8 mouse cellular contexts compared by ENCODE assay signal in the genomic region with DNA sequence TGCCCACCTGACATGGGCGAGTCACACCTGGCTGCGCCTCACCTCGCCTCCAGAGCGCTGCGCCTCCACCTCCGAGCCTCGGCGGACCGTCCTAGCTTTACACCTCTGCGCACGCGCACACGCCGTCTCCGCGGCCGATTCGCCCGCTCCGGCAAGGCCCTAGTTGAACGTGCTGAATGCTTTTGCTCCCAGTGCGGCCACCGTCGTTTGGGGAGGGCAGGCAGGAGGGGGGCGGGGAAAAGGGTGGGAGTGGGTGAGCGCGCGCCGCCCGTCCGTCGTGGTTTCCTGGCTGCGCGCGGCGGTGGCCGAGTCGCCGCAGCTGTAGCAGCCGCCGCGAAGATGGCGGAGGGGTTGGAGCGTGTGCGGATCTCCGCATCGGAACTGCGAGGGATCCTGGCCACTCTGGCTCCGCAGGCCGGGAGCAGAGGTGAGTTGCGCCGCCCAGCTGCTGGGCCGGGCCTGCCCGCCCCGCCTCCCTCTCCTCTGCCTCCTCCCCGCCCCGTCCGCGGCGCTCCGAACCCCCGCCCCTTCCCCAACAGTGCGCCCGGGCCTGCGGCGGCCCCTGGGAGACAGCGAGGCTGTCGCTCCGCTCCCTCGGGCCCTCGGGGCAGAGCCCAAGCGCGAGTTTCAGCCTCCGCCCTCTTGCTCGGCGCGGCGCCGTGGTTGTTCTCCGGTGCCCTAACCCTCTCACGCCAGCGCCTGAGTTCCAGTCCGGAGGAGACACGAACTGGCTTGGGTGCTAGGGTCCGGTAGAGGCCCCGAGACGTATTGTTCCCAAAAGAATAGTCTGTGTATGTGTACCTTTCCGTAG. TPM values are rescaled to one million over a fixed set of nuclear protein-coding genes. Genes with fewer than 3 reads are reported as not detected.
DNase-seq lines count a peak whose midpoint lies in the region; ATAC-seq lines count a peak whose summit lies in the region.

A gene (plus strand): TSS at position 247 of the 811 bp plus-strand sequence.
A gene (minus strand): TSS at position 372 of the 811 bp plus-strand sequence.

- no peaks in the 10 kb centered on the region for H3K9me3 ChIP-seq in heart, embryonic 14.5 days (ENCODE audit: control insufficient read depth, low read length)
- no peaks in the 10 kb centered on the region for H3K9me3 ChIP-seq in liver, embryonic 13.5 days (replicated peaks)
- H3K9me3 ChIP-seq in stomach, embryonic 16.5 days (replicated peaks; ENCODE audit: control insufficient read depth, low read length): no peaks in the 10 kb centered on the region

- peak within 1 kb of the TSS; percentile 95 for H3K9ac ChIP-seq in heart, embryonic 14.5 days (ENCODE audit: low read length)
- peak within 1 kb of the TSS; percentile 95 for H3K9ac ChIP-seq in liver, embryonic 13.5 days
- H3K9ac ChIP-seq in stomach, embryonic 16.5 days (ENCODE audit: low read length): peak within 1 kb of the TSS; percentile 97

- peak within 1 kb of the TSS; percentile 73 for H3K4me2 ChIP-seq in heart, embryonic 14.5 days (ENCODE audit: low read length)
- H3K4me2 ChIP-seq in liver, embryonic 13.5 days: peak within 1 kb of the TSS; percentile 72
- peak within 1 kb of the TSS; percentile 76 for H3K4me2 ChIP-seq in stomach, embryonic 16.5 days (ENCODE audit: low read depth, low read length)

- H3K27ac ChIP-seq in heart, embryonic 14.5 days (replicated peaks in 1 of 2; ENCODE audit: control insufficient read depth in 1 of 2, insufficient read depth in 1 of 2, low read depth in 2 of 2, low read length in 2 of 2): peak within 1 kb of the TSS; percentile 97 to 98
- H3K27ac ChIP-seq in liver, embryonic 13.5 days: peak within 1 kb of the TSS; percentile 97
- H3K27ac ChIP-seq in stomach, embryonic 16.5 days (ENCODE audit: low read length): peak within 1 kb of the TSS; percentile 99

- no peaks in the 10 kb centered on the region for H3K27me3 ChIP-seq in heart, embryonic 14.5 days (ENCODE audit: control insufficient read depth, insufficient read depth, low read length)
- no peaks in the 10 kb centered on the region for H3K27me3 ChIP-seq in liver, embryonic 13.5 days
- H3K27me3 ChIP-seq in stomach, embryonic 16.5 days (ENCODE audit: control insufficient read depth, insufficient read depth, low read length): no peaks in the 10 kb centered on the region

- peaks cover 14% of the 10 kb centered on the region for H3K36me3 ChIP-seq in heart, embryonic 14.5 days (ENCODE audit: control insufficient read depth, insufficient read depth, low read length)
- peaks cover 13% of the 10 kb centered on the region for H3K36me3 ChIP-seq in liver, embryonic 13.5 days
- H3K36me3 ChIP-seq in stomach, embryonic 16.5 days (ENCODE audit: control insufficient read depth, insufficient read depth, low read length): 0 out of 2 replicates have a peak, but pooled peaks cover 4% of the 10 kb centered on the region

- peaks cover 0 to 20% of the 10 kb centered on the region in 2 experiments; a peak in 2 of 4 replicates for H3K4me1 ChIP-seq in heart, embryonic 14.5 days (ENCODE audit: control insufficient read depth in 2 of 2, insufficient read depth in 2 of 2, low read length in 2 of 2)
- peaks cover 30% of the 10 kb centered on the region for H3K4me1 ChIP-seq in liver, embryonic 13.5 days (replicated peaks)
- peaks cover 12% of the 10 kb centered on the region for H3K4me1 ChIP-seq in stomach, embryonic 16.5 days (ENCODE audit: control insufficient read depth, insufficient read depth, low read length)

- DNase-seq in c-Kit-negative CD71-positive TER-119-positive erythroid progenitor cells, embryonic 14.5 days (ENCODE audit: low read depth, low spot score): peak; percentile 94
- DNase-seq in fibroblast of lung, adult 2 months (ENCODE audit: low read depth): peak; percentile 86
- DNase-seq in kidney, postnatal 14 days: peak; percentile 96
- peak; percentile 89 for DNase-seq in liver, embryonic 13.5 days
- peak; percentile 99 for DNase-seq in neural tube, embryonic 10.5 days (ENCODE audit: extremely low spot score, low spot score)

- peak within 1 kb of the TSS; percentile 88 to 95 for H3K4me3 ChIP-seq in heart, embryonic 14.5 days (ENCODE audit: control insufficient read depth in 1 of 2, insufficient read depth in 1 of 2, low read depth in 1 of 2, low read length in 2 of 2)
- peak within 1 kb of the TSS; percentile 87 for H3K4me3 ChIP-seq in liver, embryonic 13.5 days (replicated peaks)
- peak within 1 kb of the TSS; percentile 93 for H3K4me3 ChIP-seq in stomach, embryonic 16.5 days (replicated peaks; ENCODE audit: low read length)

- ATAC-seq in CD4-positive, CD25-positive, alpha-beta regulatory T cell, adult 4 months: peak; percentile 80
- ATAC-seq in heart, embryonic 14.5 days (ENCODE audit: insufficient number of reproducible peaks, insufficient read depth, low FRiP score, low read depth): peak; percentile 94
- ATAC-seq in liver, embryonic 13.5 days (ENCODE audit: low read depth): peak; percentile 93
- ATAC-seq in stomach, embryonic 16.5 days (ENCODE audit: insufficient read depth, low FRiP score): peak; percentile 96

- WGBS in heart, embryonic 14.5 days: under 1% methylated on average over 64 of the region's 88 CpGs
- WGBS in liver, embryonic 13.5 days (ENCODE audit: insufficient replicate concordance): under 1% methylated on average over 56 of the region's 88 CpGs
- under 1% methylated on average over 83 of the region's 88 CpGs for WGBS in stomach, embryonic 16.5 days

RNA-seq across cellular contexts. Expression of the first gene that starts in this region (rescaled TPM):
- 10 to 100 TPM; 16.5 to 21.8 TPM for polyA plus RNA-seq in CD4-positive, CD25-positive, alpha-beta regulatory T cell, adult 4 months (2017; shearing (Covaris generic))
- polyA plus RNA-seq in heart, embryonic 14.5 days (2014; fragmentation: Nextera tagmentation; extraction: Ambion mirVana): 10.6 and 11.5 TPM in 2 replicates
- polyA plus RNA-seq in liver, embryonic 13.5 days (2015; fragmentation: Nextera tagmentation; extraction: Ambion mirVana): 4.4 and 5.5 TPM in 2 replicates
- polyA plus RNA-seq in stomach, embryonic 16.5 days (2015; fragmentation: Nextera tagmentation; extraction: Ambion mirVana): 15.8 and 15.9 TPM in 2 replicates

RNA-seq across cellular contexts. Expression of the second gene that starts in this region (rescaled TPM):
- polyA plus RNA-seq in CD4-positive, CD25-positive, alpha-beta regulatory T cell, adult 4 months (2017; shearing (Covaris generic)): 1 to 10 TPM; 7.8 to 8.9 TPM
- 19.1 and 26.0 TPM in 2 replicates for polyA plus RNA-seq in heart, embryonic 14.5 days (2014; fragmentation: Nextera tagmentation; extraction: Ambion mirVana)
- polyA plus RNA-seq in liver, embryonic 13.5 days (2015; fragmentation: Nextera tagmentation; extraction: Ambion mirVana): 3.9 and 5.1 TPM in 2 replicates
- polyA plus RNA-seq in stomach, embryonic 16.5 days (2015; fragmentation: Nextera tagmentation; extraction: Ambion mirVana): 18.6 and 19.1 TPM in 2 replicates

Comparison
In these comparisons a context has a peak if more than half of its experiments do, and no peak if none do; other contexts are left out.
1. Peak in every context shown above with its lines: DNase-seq, ATAC-seq, H3K4me3 ChIP-seq and H3K27ac ChIP-seq.